Mouse (Mus musculus) G1E (cell line): ENCODE results near the gene Ankrd40. TPM values are rescaled to one million over a fixed set of nuclear protein-coding genes. Genes with fewer than 3 reads are reported as not detected.
A peak's percentile ranks its signal among the peaks of the same experiment; 100 is the strongest.

Experiments
- ATAC-seq: 2 replicates; pipeline ENCODE4 v1.8.0; 2016; ENCODE audit warnings: mild to moderate bottlenecking; ENCODE audit not compliant: insufficient number of reproducible peaks, poor library complexity, low FRiP score, severe bottlenecking; ENCODE audit errors: extremely low read depth
- DNase-seq: peaks from one replicate; pipeline ENCODE4 v3.0.0; 2012; ENCODE audit warnings: low spot score
- H3K27me3 ChIP-seq: 2 replicates; pipeline ENCODE4 v1.6.1; 2012; ENCODE audit warnings: mild to moderate bottlenecking, low read length, inconsistent platforms; ENCODE audit not compliant: insufficient read depth
- H3K36me3 ChIP-seq: replicated peaks from 2 replicates; pipeline ENCODE3; 2012; ENCODE audit warnings: mild to moderate bottlenecking, inconsistent platforms
- H3K4me1 ChIP-seq: 2 replicates; pipeline ENCODE4 v1.6.1; 2012; ENCODE audit warnings: low read depth, low read length, inconsistent platforms, mixed read lengths; ENCODE audit not compliant: insufficient read depth
- H3K4me3 ChIP-seq: 2 replicates; pipeline ENCODE4 v1.5.1; 2012; ENCODE audit warnings: low read depth, mild to moderate bottlenecking, inconsistent platforms, low read length, moderate library complexity, mixed read lengths
- H3K9me3 ChIP-seq: replicated peaks from 2 replicates; pipeline ENCODE4 v1.6.1; 2012; ENCODE audit warnings: inconsistent platforms
- CTCF ChIP-seq: IDR thresholded peaks from 2 replicates; pipeline ENCODE4 v1.5.1; 2012; ENCODE audit warnings: low read depth, low read length, inconsistent platforms, mixed read lengths
- GATA1 ChIP-seq: IDR thresholded peaks from 2 replicates; pipeline ENCODE4 v1.6.1; 2012; ENCODE audit warnings: borderline replicate concordance, low read length, inconsistent platforms, mixed read lengths
- GATA2 ChIP-seq: IDR thresholded peaks from 2 replicates; pipeline ENCODE4 v1.6.1; 2012; ENCODE audit warnings: low read depth, low read length, inconsistent platforms, borderline replicate concordance
- POLR2AphosphoS5 ChIP-seq: IDR thresholded peaks from 2 replicates; pipeline ENCODE4 v1.6.1; 2012; ENCODE audit warnings: low read depth, low read length, inconsistent platforms; ENCODE audit not compliant: insufficient replicate concordance
- TAL1 ChIP-seq: conservative IDR thresholded peaks from 2 replicates; pipeline ENCODE4 v1.6.1; 2012; ENCODE audit warnings: low read depth, low read length, inconsistent platforms, mixed read lengths
- polyA plus RNA-seq: library from polyadenylated mRNA; stranded (reverse); fragments of >175 nt; gene quantifications from 2 replicates; pipeline ENCODE4 v1.2.3, GENCODE M21; 2012
- total RNA-seq, 2 experiments: library from RNA; stranded (forward) in 1 of 2; stranded (reverse) in 1 of 2; fragments of 200-1000 nt in 1 of 2; fragments of >200 nt in 1 of 2; fragmentation: Nextera tagmentation in 1 of 2; gene quantifications; 2 replicates each; pipeline ENCODE4 v1.2.3; 2014 to 2017

Gene Ankrd40
- total and polyA plus RNA-seq, 3 experiments: 34.4 to 75.8 (median 46.4) TPM

DNA sequence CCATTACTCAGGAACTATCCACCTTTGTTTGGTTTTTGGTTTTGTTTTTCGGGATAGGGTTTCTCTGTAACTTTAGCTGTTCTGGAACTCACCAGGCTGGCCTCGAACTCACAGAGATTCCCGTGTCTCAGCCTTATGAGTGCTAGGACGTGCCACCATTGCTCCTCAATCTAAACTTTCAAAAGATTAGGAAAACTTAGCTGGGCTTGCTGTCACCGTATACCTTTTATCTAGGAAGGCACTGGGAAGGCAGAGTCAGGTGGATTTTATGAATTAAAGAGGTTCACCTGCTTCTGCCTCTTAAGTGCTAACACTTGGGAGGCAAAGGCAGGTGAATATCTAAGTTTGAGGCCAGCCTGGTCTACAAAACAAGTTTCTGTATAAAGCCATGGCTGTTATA, 5.2 kb upstream of the Ankrd40 start:
- no peak for DNase-seq
- Histone ChIP-seq H3K4me1 (peaks cover 37% of the 10 kb centered on the region), H3K36me3 (peaks cover 12% of the 10 kb centered on the region), H3K4me3 (peak overlapping the region; percentile 94; the same call in 1 of the 2 replicates), H3K9me3 (no peaks in the 10 kb centered on the region), H3K27me3 (no peaks in the 10 kb centered on the region)
- no peak for TF ChIP-seq GATA1
- no peak for TF ChIP-seq TAL1
- no peak for TF ChIP-seq CTCF
- no peak for TF ChIP-seq GATA2
- no peak for TF ChIP-seq POLR2AphosphoS5
- no peak for ATAC-seq

DNA sequence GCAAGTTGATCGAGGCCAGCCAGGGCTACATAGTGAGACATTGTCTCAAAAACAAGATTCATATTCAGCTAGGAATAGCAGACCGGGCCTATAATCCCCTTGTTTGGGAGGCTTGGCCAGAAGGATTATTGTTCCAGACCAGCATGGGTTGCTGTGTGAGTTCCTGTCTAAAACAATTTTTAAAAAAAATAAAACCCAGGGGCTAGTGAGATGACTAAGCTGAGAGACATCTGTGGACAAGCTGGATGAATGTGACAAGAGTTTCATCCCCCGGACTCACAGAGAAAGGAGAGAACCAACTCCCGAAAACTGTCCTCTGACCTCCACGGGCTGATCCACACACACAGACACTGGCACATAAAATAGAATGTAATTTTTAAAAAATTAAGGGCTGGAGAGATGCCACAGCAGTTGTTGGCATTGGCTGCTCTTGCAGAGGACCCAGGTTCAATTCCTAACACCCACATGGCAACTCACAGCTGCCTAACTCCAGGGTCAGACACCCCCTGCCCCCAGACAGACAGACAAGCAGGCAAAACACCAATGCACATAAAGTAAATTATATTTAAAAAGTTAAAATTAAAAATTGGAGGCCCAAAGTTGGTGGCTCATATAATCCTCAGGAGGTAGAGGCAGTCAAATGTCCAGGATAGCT, 4.4 kb upstream of the Ankrd40 start:
- H3K4me1 ChIP-seq: peaks cover 31% of the 10 kb centered on the region
- H3K27me3 ChIP-seq: no peaks in the 10 kb centered on the region
- DNase-seq: no peak
- H3K9me3 ChIP-seq: no peaks in the 10 kb centered on the region
- no peak for TF ChIP-seq TAL1
- no peak for TF ChIP-seq GATA1
- TF ChIP-seq CTCF: no peak
- no peak for TF ChIP-seq POLR2AphosphoS5
- ATAC-seq: no peak
- peaks cover 9% of the 10 kb centered on the region for H3K36me3 ChIP-seq
- H3K4me3 ChIP-seq: no peak overlapping the region

- Histone ChIP-seq H3K9me3 (no peaks in the 10 kb centered on the region), H3K36me3 (peaks cover 2% of the 10 kb centered on the region), H3K4me3 (no peak overlapping the region), H3K4me1 (peaks cover 23% of the 10 kb centered on the region), H3K27me3 (no peaks in the 10 kb centered on the region)
- TF ChIP-seq GATA2 (no peak), TAL1 (no peak), POLR2AphosphoS5 (no peak), GATA1 (no peak), CTCF (no peak)
- DNase-seq (no peak), ATAC-seq (no peak)
These were observed 3.2 kb upstream of the Ankrd40 start for GRCm38 (mm10) chr11:94324618-94325017.

GRCm38 (mm10) chr11:94326961-94327411, 815 bp upstream of the Ankrd40 start:
- ATAC-seq (no peak), DNase-seq (peak; percentile 20)
- TF ChIP-seq CTCF (no peak), GATA2 (no peak), POLR2AphosphoS5 (no peak), TAL1 (no peak), GATA1 (no peak)
- no peak overlapping the region; the same call in 1 of the 2 replicates for H3K4me3 ChIP-seq
- no peaks in the 10 kb centered on the region for H3K9me3 ChIP-seq
- peaks cover 15% of the 10 kb centered on the region for H3K36me3 ChIP-seq
- H3K27me3 ChIP-seq: no peaks in the 10 kb centered on the region
- peaks cover 26% of the 10 kb centered on the region for H3K4me1 ChIP-seq

DNA sequence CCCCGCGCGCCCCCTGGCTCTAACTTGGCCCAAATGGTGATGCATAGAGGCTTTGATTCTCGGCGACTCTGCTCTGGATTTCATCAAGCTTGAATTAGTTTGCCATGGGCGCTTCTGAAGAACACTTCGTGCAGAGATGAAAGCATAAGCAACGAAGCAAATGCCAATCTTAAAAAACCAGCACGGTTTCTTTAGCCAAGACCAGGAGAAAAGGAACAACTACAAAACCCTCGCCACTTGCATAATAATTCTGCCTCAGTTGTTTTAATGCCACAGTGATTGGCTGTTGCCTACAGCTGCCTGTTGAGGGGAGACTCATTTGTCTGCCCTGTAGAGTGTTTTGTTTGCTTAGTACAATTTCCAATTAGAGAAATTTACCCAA, 834 bp downstream of the Ankrd40 start:
- DNase-seq: no peak
- peak overlapping the region; percentile 90 for H3K4me3 ChIP-seq
- no peaks in the 10 kb centered on the region for H3K27me3 ChIP-seq
- no peaks in the 10 kb centered on the region for H3K9me3 ChIP-seq
- ATAC-seq: no peak
- H3K36me3 ChIP-seq: peaks cover 21% of the 10 kb centered on the region
- TF ChIP-seq GATA2 (no peak), CTCF (no peak), GATA1 (no peak), TAL1 (no peak), POLR2AphosphoS5 (no peak)
- H3K4me1 ChIP-seq: peaks cover 19% of the 10 kb centered on the region

- H3K4me1 ChIP-seq: peaks cover 25% of the 10 kb centered on the region
- H3K9me3 ChIP-seq: no peaks in the 10 kb centered on the region
- no peak overlapping the region for H3K4me3 ChIP-seq
- peak; percentile 21 for DNase-seq
- no peaks in the 10 kb centered on the region for H3K27me3 ChIP-seq
- peaks cover 26% of the 10 kb centered on the region for H3K36me3 ChIP-seq
- TF ChIP-seq GATA2 (no peak), TAL1 (no peak), POLR2AphosphoS5 (no peak), CTCF (no peak), GATA1 (no peak)
- no peak for ATAC-seq
These were observed 1.6 kb downstream of the Ankrd40 start for GRCm38 (mm10) chr11:94329270-94329891.
